Mouse (Mus musculus): ENCODE measurements around the gene Miga1. TPM values are rescaled to one million over a fixed set of nuclear protein-coding genes. Genes with fewer than 3 reads are reported as not detected.

The Miga1 gene
- polyA plus RNA-seq, 1 experiment, result 3.4 TPM

- H3K4me3 ChIP-seq (ENCODE audit: insufficient read depth, low read depth, low read length), result no peak overlapping the region
- H3K4me1 ChIP-seq (ENCODE audit: control insufficient read depth, insufficient read depth, insufficient read length, low read length), result no peaks in the 10 kb centered on the region; the same call in 1 of the 2 replicates
- no peak overlapping the region for H3K27ac ChIP-seq (replicated peaks; ENCODE audit: low read depth, low read length)
These were observed 34.2 kb downstream of the Miga1 start for GRCm38 (mm10) chr3:152305971-152306370.

GRCm38 (mm10) chr3:152305080-152305479 lies 35.1 kb downstream of the Miga1 start:
- Histone ChIP-seq H3K4me1 (ENCODE audit: control insufficient read depth, insufficient read depth, insufficient read length, low read length) (no peaks in the 10 kb centered on the region; the same call in 1 of the 2 replicates), H3K27ac (replicated peaks; ENCODE audit: low read depth, low read length) (no peak overlapping the region), H3K4me3 (ENCODE audit: insufficient read depth, low read depth, low read length) (no peak overlapping the region)

GRCm38 (mm10) chr3:152304093-152304815 lies 36.0 kb downstream of the Miga1 start:
- H3K27ac ChIP-seq (replicated peaks; ENCODE audit: low read depth, low read length), result peak overlapping the region; percentile 2; the same call in 1 of the 2 replicates
- no peak overlapping the region for H3K4me3 ChIP-seq (ENCODE audit: insufficient read depth, low read depth, low read length)
- H3K4me1 ChIP-seq (ENCODE audit: control insufficient read depth, insufficient read depth, insufficient read length, low read length), result no peaks in the 10 kb centered on the region; the same call in 1 of the 2 replicates

GRCm38 (mm10) chr3:152302991-152303390 lies 37.2 kb downstream of the Miga1 start:
- H3K4me3 ChIP-seq (ENCODE audit: insufficient read depth, low read depth, low read length), result no peak overlapping the region
- H3K4me1 ChIP-seq (ENCODE audit: control insufficient read depth, insufficient read depth, insufficient read length, low read length), result no peaks in the 10 kb centered on the region; the same call in 1 of the 2 replicates
- H3K27ac ChIP-seq (replicated peaks; ENCODE audit: low read depth, low read length), result no peak overlapping the region

GRCm38 (mm10) chr3:152300376-152301337 lies 39.5 kb downstream of the Miga1 start:
- H3K4me1 ChIP-seq (ENCODE audit: control insufficient read depth, insufficient read depth, insufficient read length, low read length), result no peaks in the 10 kb centered on the region; the same call in 1 of the 2 replicates
- H3K4me3 ChIP-seq (ENCODE audit: insufficient read depth, low read depth, low read length), result no peak overlapping the region
- H3K27ac ChIP-seq (replicated peaks; ENCODE audit: low read depth, low read length), result no peak overlapping the region

GRCm38 (mm10) chr3:152295896-152296295 lies 44.3 kb downstream of the Miga1 start:
- H3K27ac ChIP-seq (replicated peaks; ENCODE audit: low read depth, low read length), result no peak overlapping the region
- no peak overlapping the region for H3K4me3 ChIP-seq (ENCODE audit: insufficient read depth, low read depth, low read length)
- no peaks in the 10 kb centered on the region for H3K4me1 ChIP-seq (ENCODE audit: control insufficient read depth, insufficient read depth, insufficient read length, low read length)

GRCm38 (mm10) chr3:152294400-152294799 lies 45.8 kb downstream of the Miga1 start:
- no peak overlapping the region for H3K27ac ChIP-seq (replicated peaks; ENCODE audit: low read depth, low read length)

GRCm38 (mm10) chr3:152293530-152294181 lies 46.6 kb downstream of the Miga1 start:
- no peaks in the 10 kb centered on the region for H3K4me1 ChIP-seq (ENCODE audit: control insufficient read depth, insufficient read depth, insufficient read length, low read length)
- no peak overlapping the region for H3K4me3 ChIP-seq (ENCODE audit: insufficient read depth, low read depth, low read length)
- no peak overlapping the region for H3K27ac ChIP-seq (replicated peaks; ENCODE audit: low read depth, low read length)

More at GRCm38 (mm10) chr3:152294400-152294799, 45.8 kb downstream of the Miga1 start:
- Histone ChIP-seq H3K4me3 (ENCODE audit: insufficient read depth, low read depth, low read length) (no peak overlapping the region), H3K4me1 (ENCODE audit: control insufficient read depth, insufficient read depth, insufficient read length, low read length) (no peaks in the 10 kb centered on the region)

GRCm38 (mm10) chr3:152291895-152292294 lies 48.3 kb downstream of the Miga1 start:
- no peak overlapping the region for H3K27ac ChIP-seq (replicated peaks; ENCODE audit: low read depth, low read length)
- no peak overlapping the region for H3K4me3 ChIP-seq (ENCODE audit: insufficient read depth, low read depth, low read length)
- no peaks in the 10 kb centered on the region for H3K4me1 ChIP-seq (ENCODE audit: control insufficient read depth, insufficient read depth, insufficient read length, low read length)

- Histone ChIP-seq H3K4me1 (ENCODE audit: control insufficient read depth, insufficient read depth, insufficient read length, low read length) (no peaks in the 10 kb centered on the region), H3K4me3 (ENCODE audit: insufficient read depth, low read depth, low read length) (no peak overlapping the region), H3K27ac (replicated peaks; ENCODE audit: low read depth, low read length) (no peak overlapping the region)
These were observed 49.9 kb downstream of the Miga1 start for GRCm38 (mm10) chr3:152290175-152290798.

GRCm38 (mm10) chr3:152288740-152289139 lies 51.5 kb downstream of the Miga1 start:
- H3K4me3 ChIP-seq (ENCODE audit: insufficient read depth, low read depth, low read length), result no peak overlapping the region
- no peak overlapping the region for H3K27ac ChIP-seq (replicated peaks; ENCODE audit: low read depth, low read length)
- H3K4me1 ChIP-seq (ENCODE audit: control insufficient read depth, insufficient read depth, insufficient read length, low read length), result no peaks in the 10 kb centered on the region

GRCm38 (mm10) chr3:152288276-152288675 lies 51.9 kb downstream of the Miga1 start:
- H3K27ac ChIP-seq (replicated peaks; ENCODE audit: low read depth, low read length), result no peak overlapping the region
- no peaks in the 10 kb centered on the region for H3K4me1 ChIP-seq (ENCODE audit: control insufficient read depth, insufficient read depth, insufficient read length, low read length)
- H3K4me3 ChIP-seq (ENCODE audit: insufficient read depth, low read depth, low read length), result no peak overlapping the region

- H3K4me1 ChIP-seq (ENCODE audit: control insufficient read depth, insufficient read depth, insufficient read length, low read length), result no peaks in the 10 kb centered on the region
- H3K4me3 ChIP-seq (ENCODE audit: insufficient read depth, low read depth, low read length), result no peak overlapping the region
- no peak overlapping the region for H3K27ac ChIP-seq (replicated peaks; ENCODE audit: low read depth, low read length)
These were observed 52.4 kb downstream of the Miga1 start for GRCm38 (mm10) chr3:152287810-152288209.

GRCm38 (mm10) chr3:152284759-152285158 lies 55.4 kb downstream of the Miga1 start:
- no peak overlapping the region for H3K27ac ChIP-seq (replicated peaks; ENCODE audit: low read depth, low read length)
- no peaks in the 10 kb centered on the region for H3K4me1 ChIP-seq (ENCODE audit: control insufficient read depth, insufficient read depth, insufficient read length, low read length)
- H3K4me3 ChIP-seq (ENCODE audit: insufficient read depth, low read depth, low read length), result no peak overlapping the region
